Mouse (Mus musculus) MEL (cell line): ENCODE data around the gene Stk11.

Experiments
- CTCF ChIP-seq, 3 experiments: IDR thresholded peaks in 2 of 3; conservative IDR thresholded peaks in 1 of 3; 2 replicates each; pipeline ENCODE4 v1.5.1; 2011 to 2012; ENCODE audit warnings: low read length in 3 of 3, low read depth in 2 of 3, mild to moderate bottlenecking in 2 of 3, improper control_type of control experiment in 1 of 3, inconsistent platforms in 1 of 3, mixed read lengths in 1 of 3, moderate library complexity in 1 of 3; ENCODE audit not compliant: control insufficient read depth in 1 of 3, insufficient read depth in 1 of 3, poor library complexity in 1 of 3, severe bottlenecking in 1 of 3
- EP300 ChIP-seq, 2 experiments: IDR thresholded peaks; 2 replicates each; pipeline ENCODE4 v1.6.1; 2011; ENCODE audit warnings: improper control_type of control experiment in 2 of 2, low read length in 2 of 2, low read depth in 1 of 2, mild to moderate bottlenecking in 1 of 2
- JUND ChIP-seq: IDR thresholded peaks from 2 replicates; pipeline ENCODE4 v1.6.1; 2011; ENCODE audit warnings: low read depth, mild to moderate bottlenecking, improper control_type of control experiment, low read length
- MEF2A ChIP-seq: IDR thresholded peaks from 2 replicates; pipeline ENCODE4 v1.6.1; 2014; ENCODE audit warnings: low read depth, mild to moderate bottlenecking, inconsistent platforms, low read length, improper control_type of control experiment; ENCODE audit not compliant: poor library complexity, insufficient replicate concordance, severe bottlenecking; ENCODE audit errors: extremely low read depth
- POLR2A ChIP-seq, 2 experiments: IDR thresholded peaks; 2 replicates each; pipeline ENCODE4 v1.6.1; 2011 to 2012; ENCODE audit warnings: low read length in 2 of 2, mild to moderate bottlenecking in 2 of 2, control low read depth in 1 of 2, improper control_type of control experiment in 1 of 2, low read depth in 1 of 2, moderate library complexity in 1 of 2; ENCODE audit not compliant: control insufficient read depth in 1 of 2, insufficient read depth in 1 of 2, poor library complexity in 1 of 2
- ZKSCAN1 ChIP-seq: IDR thresholded peaks from 2 replicates; pipeline ENCODE4 v1.6.1; 2012; ENCODE audit warnings: low read depth, mild to moderate bottlenecking, inconsistent platforms, low read length, improper control_type of control experiment, moderate library complexity

GRCm38 (mm10) chr10:80127920-80128319 lies 12.3 kb downstream of the Stk11 start:
- no peak for TF ChIP-seq ZKSCAN1
- no peak for TF ChIP-seq POLR2A (IDR thresholded peaks at IDR 0.05; ENCODE audit: control insufficient read depth in 1 of 2, insufficient read depth in 1 of 2, low read depth in 1 of 2, low read length in 2 of 2, poor library complexity in 1 of 2)
- TF ChIP-seq CTCF (IDR thresholded peaks at IDR 0.05 in 2 of 3, conservative IDR thresholded peaks at IDR 0.05 in 1 of 3; ENCODE audit: control insufficient read depth in 1 of 3, insufficient read depth in 1 of 3, low read depth in 2 of 3, low read length in 3 of 3, poor library complexity in 1 of 3, severe bottlenecking in 1 of 3), result no peak
- no peak for TF ChIP-seq JUND
- no peak for TF ChIP-seq MEF2A
- no peak for TF ChIP-seq EP300 (IDR thresholded peaks at IDR 0.05; ENCODE audit: low read depth in 1 of 2, low read length in 2 of 2)
